Mouse (Mus musculus): ENCODE measurements around the gene Pcp4. TPM values are rescaled to one million over a fixed set of nuclear protein-coding genes. Genes with fewer than 3 reads are reported as not detected.

Gene Pcp4
- total RNA-seq, 2 experiments from 2014 or later: 2.0 to 2.8 TPM

DNA sequence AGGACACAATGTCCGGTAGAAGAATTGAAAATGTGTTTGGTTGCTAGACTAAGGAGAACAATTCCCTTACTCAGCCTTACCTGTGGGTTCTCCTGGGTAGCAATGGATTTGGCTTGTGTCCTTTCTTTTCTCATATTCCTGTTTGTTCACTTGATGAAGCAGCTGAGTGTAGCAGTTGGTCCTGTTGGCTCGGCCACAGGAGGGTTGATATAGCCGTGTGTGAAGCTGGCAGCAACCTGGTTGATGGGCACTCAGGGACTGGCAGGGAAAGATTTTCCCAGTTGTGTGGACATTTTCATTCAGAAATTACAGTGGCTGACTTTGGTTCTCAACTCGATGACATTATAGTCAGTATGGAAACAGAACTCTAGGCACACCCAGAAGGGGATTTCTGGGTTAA is 14.4 kb downstream of the Pcp4 start:
- intact Hi-C loops (cut with DNase I): no loop called here
- no peak for DNase-seq (ENCODE audit: low spot score)

GRCm38 (mm10) chr16:96487007-96487684 is 19.7 kb downstream of the Pcp4 start:
- no peak for DNase-seq (ENCODE audit: low spot score)
- intact Hi-C loops (cut with DNase I): no loop called here

DNA sequence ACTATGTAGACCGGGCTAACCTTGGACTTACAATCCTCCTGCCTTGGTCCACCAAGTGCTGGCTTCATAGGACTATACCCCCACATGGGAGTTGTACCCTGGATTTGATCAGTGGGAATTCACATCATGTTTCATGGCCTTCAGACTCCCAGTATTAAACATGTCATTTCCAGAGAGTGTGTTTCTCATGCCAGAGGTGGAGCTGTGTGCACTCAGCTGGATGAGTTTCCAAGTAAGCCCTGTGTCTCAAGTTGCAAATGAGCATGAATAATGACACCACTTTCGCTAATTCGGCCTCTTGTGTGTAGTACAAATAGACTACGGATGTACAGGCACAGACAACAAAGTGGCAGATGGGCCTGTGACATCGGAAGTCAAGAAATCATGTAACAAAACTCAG is 20.6 kb downstream of the Pcp4 start:
- no peak for DNase-seq (ENCODE audit: low spot score)

GRCm38 (mm10) chr16:96491530-96491929 is 24.1 kb downstream of the Pcp4 start:
- intact Hi-C loops (cut with DNase I): no loop called here

More for the DNA sequence above, 20.6 kb downstream of the Pcp4 start:
- intact Hi-C loops (cut with DNase I): no loop called here

DNA sequence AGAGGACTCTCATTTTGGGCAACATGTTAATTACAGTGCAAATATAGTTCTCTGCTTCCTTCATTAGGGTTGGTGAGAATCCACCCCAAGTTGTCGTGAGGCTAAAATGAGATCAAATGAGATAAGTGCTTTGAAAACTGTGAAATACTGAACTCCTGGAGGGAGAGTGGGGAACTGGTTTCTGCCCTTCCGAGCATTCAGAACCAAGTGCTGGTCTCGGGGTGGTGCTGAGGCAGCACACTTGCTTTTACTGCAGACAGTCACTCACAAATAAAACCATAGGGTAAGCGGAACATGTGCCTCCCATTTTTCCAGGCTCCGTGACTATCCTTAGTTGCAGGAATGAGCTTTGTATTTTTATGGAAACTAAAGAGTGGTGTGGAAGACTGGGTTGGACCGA is 26.7 kb downstream of the Pcp4 start:
- DNase-seq (ENCODE audit: low spot score): no peak
- intact Hi-C loops (cut with DNase I): no loop called here

More at GRCm38 (mm10) chr16:96491530-96491929, 24.1 kb downstream of the Pcp4 start:
- DNase-seq (ENCODE audit: low spot score): no peak

DNA sequence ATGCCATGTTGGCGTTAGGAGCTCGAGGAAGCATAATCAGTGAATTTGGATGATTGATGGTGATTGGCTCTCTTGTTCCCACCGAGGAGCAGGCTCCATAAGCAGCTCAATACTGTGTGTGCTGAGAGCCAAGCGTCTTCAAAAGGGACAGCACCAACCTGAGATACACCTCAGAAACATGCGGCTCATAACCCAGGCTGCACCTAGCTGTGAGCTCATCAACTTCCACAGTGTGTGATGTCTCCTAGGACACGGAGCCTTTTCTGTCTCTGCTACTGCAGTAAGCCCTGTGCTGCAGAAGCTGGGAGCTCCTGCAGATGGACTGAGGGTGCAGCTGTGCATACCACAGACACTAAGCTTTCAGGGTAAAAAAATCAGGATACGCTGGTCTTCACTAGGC is 31.5 kb downstream of the Pcp4 start:
- DNase-seq (ENCODE audit: low spot score): no peak
- intact Hi-C loops (cut with DNase I): no loop called here

- intact Hi-C loops (cut with DNase I): no loop called here
These were observed 33.8 kb downstream of the Pcp4 start for GRCm38 (mm10) chr16:96501241-96501640.

GRCm38 (mm10) chr16:96502586-96502985 is 35.2 kb downstream of the Pcp4 start:
- no peak for DNase-seq (ENCODE audit: low spot score)

More at GRCm38 (mm10) chr16:96501241-96501640, 33.8 kb downstream of the Pcp4 start:
- DNase-seq (ENCODE audit: low spot score): no peak

GRCm38 (mm10) chr16:96514466-96514865 is 47.1 kb downstream of the Pcp4 start:
- intact Hi-C loops (cut with DNase I): no loop called here
- DNase-seq (ENCODE audit: low spot score): no peak

More at GRCm38 (mm10) chr16:96502586-96502985, 35.2 kb downstream of the Pcp4 start:
- intact Hi-C loops (cut with DNase I): no loop called here

- DNase-seq (ENCODE audit: low spot score): no peak
- intact Hi-C loops (cut with DNase I): no loop called here
These were observed 60.1 kb downstream of the Pcp4 start for GRCm38 (mm10) chr16:96527476-96527875.

DNA sequence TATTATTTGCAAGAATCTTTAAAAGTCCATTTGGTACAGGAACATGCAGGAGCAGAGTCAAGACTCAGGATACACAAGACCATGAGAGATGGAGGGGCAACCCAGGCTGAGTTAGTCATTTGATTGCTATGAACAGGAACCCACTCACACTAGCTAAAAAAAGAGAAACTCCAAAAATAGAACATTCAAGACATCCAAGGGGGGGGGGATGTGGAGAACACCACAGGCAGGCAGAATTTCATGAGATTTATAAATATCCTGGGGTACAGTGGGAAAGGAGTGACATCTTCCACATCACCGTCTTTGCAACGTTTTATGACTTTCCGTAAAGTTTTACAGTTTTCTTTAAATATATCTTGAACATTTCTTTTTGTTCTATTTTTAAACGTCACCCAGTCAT is 61.1 kb downstream of the Pcp4 start:
- no peak for DNase-seq (ENCODE audit: low spot score)
- intact Hi-C loops (cut with DNase I): no loop called here

DNA sequence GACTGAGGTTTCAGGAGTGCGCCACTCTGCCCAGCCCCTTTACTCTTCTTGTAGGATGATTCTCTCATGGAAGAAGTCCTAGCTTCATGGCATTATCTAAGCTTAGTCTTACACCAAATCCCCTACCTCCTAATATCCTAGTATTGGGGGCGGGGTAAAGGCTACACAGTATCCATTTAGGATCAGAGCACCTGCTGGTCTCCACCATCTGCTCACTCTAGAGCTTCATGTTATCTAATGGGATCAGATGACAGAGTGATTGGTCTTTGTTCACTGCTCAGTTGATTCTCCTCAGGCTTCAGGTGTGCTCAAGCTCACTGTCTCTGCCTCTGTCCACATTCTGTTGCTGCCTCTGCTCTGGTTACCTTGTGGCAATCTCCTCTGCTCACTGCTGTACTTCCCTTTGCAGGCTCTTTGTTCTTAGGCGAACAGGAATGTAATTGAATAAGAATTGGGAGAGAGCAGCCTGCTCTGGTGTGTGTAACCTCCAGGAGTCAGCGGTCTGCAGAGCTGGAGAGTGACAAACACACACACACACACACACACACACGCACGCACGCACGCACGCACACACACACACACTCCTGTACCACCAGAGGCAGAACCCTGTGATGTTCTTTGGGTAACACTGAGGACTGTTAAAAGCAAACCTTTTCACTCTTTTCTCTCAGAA is 62.6 kb downstream of the Pcp4 start:
- intact Hi-C loops (cut with DNase I): no loop called here
- DNase-seq (ENCODE audit: low spot score): no peak

DNA sequence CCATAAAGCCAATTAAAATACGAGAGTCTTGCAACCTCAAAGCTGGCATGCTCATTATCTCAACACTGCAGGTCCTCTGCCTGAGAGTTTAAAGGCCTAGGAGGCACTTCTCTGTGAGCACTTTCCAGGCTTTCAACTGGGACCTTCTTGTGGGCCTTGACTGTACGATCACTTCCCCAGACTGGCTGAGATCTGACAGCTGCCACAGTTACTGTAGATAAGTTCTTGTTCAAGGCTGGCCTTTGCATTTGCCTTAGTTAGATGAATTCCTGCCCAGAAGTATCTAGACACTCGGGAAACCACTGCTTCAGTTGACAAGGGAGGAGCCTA is 63.1 kb downstream of the Pcp4 start:
- DNase-seq (ENCODE audit: low spot score): no peak
- intact Hi-C loops (cut with DNase I): no loop called here

- intact Hi-C loops (cut with DNase I): no loop called here
- no peak for DNase-seq (ENCODE audit: low spot score)
These were observed 63.6 kb downstream of the Pcp4 start for GRCm38 (mm10) chr16:96531029-96531428.

DNA sequence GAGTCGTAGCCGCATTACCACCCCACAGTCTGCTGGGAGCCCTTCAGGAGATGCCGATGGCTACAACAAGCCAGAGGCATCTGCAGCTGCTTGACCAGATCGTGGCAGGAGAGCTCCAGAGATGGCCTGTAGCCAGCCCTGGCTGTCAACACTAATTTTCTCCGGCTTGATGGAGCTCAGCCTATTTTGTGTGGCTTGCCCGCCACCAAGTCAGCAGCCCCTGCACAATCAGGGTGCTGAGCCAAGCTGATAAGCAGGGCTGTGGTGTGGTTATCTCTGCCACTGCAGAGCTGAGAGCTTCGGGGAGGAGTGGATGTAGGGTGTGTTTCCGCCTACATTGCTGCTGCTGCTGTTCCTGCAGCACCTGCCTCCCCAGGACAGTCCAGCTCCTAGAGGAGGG is 66.3 kb downstream of the Pcp4 start:
- DNase-seq (ENCODE audit: low spot score): peak; percentile 27
- intact Hi-C loops (cut with DNase I): no loop called here

GRCm38 (mm10) chr16:96535271-96535670 is 67.9 kb downstream of the Pcp4 start:
- intact Hi-C loops (cut with DNase I): no loop called here
- DNase-seq (ENCODE audit: low spot score): no peak

DNA sequence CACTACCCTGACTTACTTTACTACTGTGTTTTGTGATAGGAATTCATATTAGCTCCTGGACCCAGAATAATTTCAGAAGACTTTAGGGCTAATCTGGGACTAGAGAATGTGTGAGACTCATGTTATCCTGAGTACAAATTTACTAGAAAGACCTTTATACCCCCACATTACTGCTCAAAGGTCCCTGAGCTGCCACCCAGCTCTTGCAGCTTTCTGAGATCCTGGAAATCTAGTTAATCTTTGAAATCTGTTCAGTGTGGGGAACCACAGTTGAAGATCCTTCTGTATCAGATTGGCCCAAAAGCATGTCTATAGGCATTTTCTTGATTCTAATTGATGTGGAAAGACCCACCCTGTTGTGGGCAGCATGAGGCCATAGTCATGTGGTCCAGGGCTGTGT is 69.0 kb downstream of the Pcp4 start:
- DNase-seq (ENCODE audit: low spot score): no peak
- intact Hi-C loops (cut with DNase I): no loop called here

- intact Hi-C loops (cut with DNase I): no loop called here
- DNase-seq (ENCODE audit: low spot score): no peak
These were observed 71.7 kb downstream of the Pcp4 start for GRCm38 (mm10) chr16:96539091-96539490.

DNA sequence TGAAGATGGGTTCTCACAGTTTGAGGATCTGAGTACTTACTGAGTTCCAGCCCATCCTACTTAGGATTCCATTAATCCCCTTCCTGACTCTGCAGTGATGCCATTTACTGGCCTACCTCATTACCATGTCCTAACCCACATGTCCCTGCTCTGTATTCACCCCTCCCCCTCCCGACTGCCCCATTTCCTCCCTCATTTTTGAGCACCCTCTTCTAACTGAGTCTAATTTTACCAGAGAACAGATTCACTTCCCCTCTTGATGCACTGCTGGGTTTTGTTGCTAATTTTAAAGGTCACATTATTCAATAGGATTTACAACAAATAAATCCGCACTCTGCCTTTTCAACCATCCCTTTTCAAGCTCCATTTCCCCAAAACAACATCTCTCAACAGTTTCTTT is 73.7 kb downstream of the Pcp4 start:
- DNase-seq (ENCODE audit: low spot score): no peak

GRCm38 (mm10) chr16:96552680-96553079 is 85.3 kb downstream of the Pcp4 start:
- DNase-seq (ENCODE audit: low spot score): no peak
- intact Hi-C loops (cut with DNase I): no loop called here

More for the DNA sequence above, 73.7 kb downstream of the Pcp4 start:
- intact Hi-C loops (cut with DNase I): no loop called here

- intact Hi-C loops (cut with DNase I): no loop called here
- no peak for DNase-seq (ENCODE audit: low spot score)
These were observed 88.0 kb downstream of the Pcp4 start for GRCm38 (mm10) chr16:96555412-96555811.

GRCm38 (mm10) chr16:96556621-96557020 is 89.2 kb downstream of the Pcp4 start:
- no peak for DNase-seq (ENCODE audit: low spot score)
- intact Hi-C loops (cut with DNase I): no loop called here

Data from heart, postnatal 25 days (tissue).